Mouse (Mus musculus) kidney, embryonic 16.5 days (tissue): ENCODE results near the gene Rapgef2. TPM values are rescaled to one million over a fixed set of nuclear protein-coding genes. Genes with fewer than 3 reads are reported as not detected.

ENCODE experiments used
- ATAC-seq: fragments of 200-750 bp; cut with Nextera tagmentation; 2 replicates; pipeline ENCODE4 v1.8.0; 2017; ENCODE audit warnings: moderate TSS enrichment; ENCODE audit not compliant: low FRiP score, low TSS enrichment
- H3K27ac ChIP-seq: fragments of 300-500 bp; sonication (generic); 2 replicates; pipeline ENCODE4 v1.5.1; 2014; ENCODE audit warnings: low read length
- H3K27me3 ChIP-seq: fragments of 300-500 bp; sonication (generic); 2 replicates; pipeline ENCODE4 v1.6.1; 2014; ENCODE audit warnings: low read length, control low read depth, mixed read lengths; ENCODE audit not compliant: insufficient read depth
- H3K36me3 ChIP-seq: fragments of 300-500 bp; sonication (generic); 2 replicates; pipeline ENCODE4 v1.6.1; 2014; ENCODE audit warnings: low read length, control low read depth, mixed read lengths; ENCODE audit not compliant: insufficient read depth
- H3K4me1 ChIP-seq: fragments of 300-500 bp; sonication (generic); 2 replicates; pipeline ENCODE4 v1.6.1; 2014; ENCODE audit warnings: low read length, control low read depth, mixed read lengths; ENCODE audit not compliant: insufficient read depth
- H3K4me2 ChIP-seq: fragments of 300-500 bp; sonication (generic); replicated peaks from 2 replicates; pipeline ENCODE4 v1.6.1; 2014; ENCODE audit warnings: low read depth, low read length
- H3K4me3 ChIP-seq: fragments of 300-500 bp; sonication (generic); 2 replicates; pipeline ENCODE4 v1.5.1; 2014; ENCODE audit warnings: mild to moderate bottlenecking, low read length
- H3K9ac ChIP-seq: fragments of 300-500 bp; sonication (generic); replicated peaks from 2 replicates; pipeline ENCODE4 v1.6.1; 2014; ENCODE audit warnings: low read length
- H3K9me3 ChIP-seq: fragments of 300-500 bp; sonication (generic); 2 replicates; pipeline ENCODE4 v1.6.1; 2016; ENCODE audit warnings: low read length, control low read depth
- WGBS: fragments of 180-500 bp; shearing (Covaris S2); extraction: QIAGEN DNeasy Blood & Tissue Kit; methylation state at CpG from one replicate; pipeline ENCODE4 v1.1.7; 2014; 5-methylcytosine and 5-hydroxymethylcytosine counted together
- polyA plus RNA-seq: library from polyadenylated mRNA; unstranded; fragments of >200 nt; fragmentation: Nextera tagmentation; extraction: Ambion mirVana; gene quantifications from 2 replicates; pipeline ENCODE4 v1.2.1, GENCODE M21; 2015

Gene Rapgef2
- polyA plus RNA-seq, 1 experiment from 2014 or later: 4.0 TPM

DNA sequence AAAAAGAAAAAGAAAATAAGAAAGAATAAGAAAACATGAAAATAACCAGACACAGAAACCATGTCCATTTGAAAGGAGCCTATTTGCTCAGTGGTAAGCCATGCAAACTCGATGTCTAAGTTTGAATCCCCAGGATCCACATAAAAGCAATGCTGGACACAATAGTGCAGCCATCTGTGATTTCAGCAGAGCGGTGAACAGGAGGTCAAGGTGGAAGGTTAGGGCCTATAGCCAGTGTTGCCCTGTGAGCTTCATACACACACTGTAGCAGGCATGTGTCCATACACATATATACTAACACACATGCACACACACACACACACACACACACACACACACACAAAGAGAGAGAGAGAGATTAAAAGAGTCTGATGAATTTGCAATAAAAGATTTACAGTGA is 247.3 kb downstream of the Rapgef2 start:
- H3K27ac ChIP-seq: no peak overlapping the region
- no peaks in the 10 kb centered on the region for H3K4me1 ChIP-seq
- H3K4me3 ChIP-seq: no peak overlapping the region
- 84% methylated on average over 2 of the region's 2 CpGs for WGBS
- no peaks in the 10 kb centered on the region for H3K27me3 ChIP-seq
- no peaks in the 10 kb centered on the region for H3K9me3 ChIP-seq
- no peak overlapping the region for H3K9ac ChIP-seq
- no peaks in the 10 kb centered on the region for H3K36me3 ChIP-seq
- ATAC-seq: no peak
- no peak overlapping the region for H3K4me2 ChIP-seq

DNA sequence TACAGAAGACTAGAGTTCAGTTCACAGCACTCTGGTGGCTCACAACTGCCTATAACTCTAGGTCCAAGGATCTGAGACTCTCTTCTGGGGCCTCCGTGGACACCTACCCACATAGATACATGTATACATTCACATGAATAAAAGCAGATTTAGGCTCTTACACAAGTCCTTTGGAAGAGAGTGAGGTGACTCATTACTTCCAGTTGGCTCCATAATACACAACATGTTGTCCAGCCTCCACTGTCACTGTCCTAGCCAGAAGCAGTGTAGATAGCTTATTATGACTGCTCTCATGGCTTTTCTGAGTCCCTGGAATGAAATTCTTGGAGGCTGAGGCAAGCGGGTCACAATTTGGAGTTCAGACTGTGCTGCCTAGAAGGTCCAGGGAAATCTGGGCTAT is 251.9 kb downstream of the Rapgef2 start:
- ATAC-seq: no peak
- WGBS: 94% methylated on average over 2 of the region's 2 CpGs

DNA sequence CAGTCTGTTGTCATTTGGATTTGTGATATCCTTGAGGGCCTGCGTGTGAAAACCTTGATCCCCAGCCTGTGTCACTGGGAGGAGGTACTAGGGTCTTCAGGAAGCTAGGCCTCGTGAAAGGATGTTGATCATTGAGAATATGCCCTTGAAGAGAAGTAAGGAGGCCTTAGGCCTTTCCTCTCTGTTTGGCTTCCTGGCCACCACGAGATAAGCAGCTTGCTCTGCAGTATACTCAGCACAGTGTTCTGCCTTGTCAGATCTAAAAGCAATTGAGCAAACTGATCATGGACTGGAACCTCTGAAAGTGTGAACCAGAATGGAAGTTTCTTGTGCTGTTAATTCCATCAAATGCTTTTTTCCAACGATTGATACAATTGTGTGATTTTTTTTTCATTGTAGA is 255.5 kb downstream of the Rapgef2 start:
- Histone ChIP-seq H3K4me1 (no peaks in the 10 kb centered on the region), H3K27me3 (no peaks in the 10 kb centered on the region), H3K36me3 (no peaks in the 10 kb centered on the region), H3K9me3 (no peaks in the 10 kb centered on the region; the same call in 1 of the 2 replicates), H3K9ac (no peak overlapping the region), H3K4me2 (no peak overlapping the region), H3K4me3 (no peak overlapping the region), H3K27ac (no peak overlapping the region)
- 80% methylated on average over 4 of the region's 4 CpGs for WGBS
- ATAC-seq: no peak

More for the DNA sequence above, 251.9 kb downstream of the Rapgef2 start:
- H3K4me1 ChIP-seq: no peaks in the 10 kb centered on the region
- no peak overlapping the region for H3K4me2 ChIP-seq
- H3K4me3 ChIP-seq: no peak overlapping the region
- no peaks in the 10 kb centered on the region; the same call in 1 of the 2 replicates for H3K9me3 ChIP-seq
- no peaks in the 10 kb centered on the region for H3K36me3 ChIP-seq
- H3K9ac ChIP-seq: no peak overlapping the region
- no peak overlapping the region for H3K27ac ChIP-seq
- H3K27me3 ChIP-seq: no peaks in the 10 kb centered on the region

DNA sequence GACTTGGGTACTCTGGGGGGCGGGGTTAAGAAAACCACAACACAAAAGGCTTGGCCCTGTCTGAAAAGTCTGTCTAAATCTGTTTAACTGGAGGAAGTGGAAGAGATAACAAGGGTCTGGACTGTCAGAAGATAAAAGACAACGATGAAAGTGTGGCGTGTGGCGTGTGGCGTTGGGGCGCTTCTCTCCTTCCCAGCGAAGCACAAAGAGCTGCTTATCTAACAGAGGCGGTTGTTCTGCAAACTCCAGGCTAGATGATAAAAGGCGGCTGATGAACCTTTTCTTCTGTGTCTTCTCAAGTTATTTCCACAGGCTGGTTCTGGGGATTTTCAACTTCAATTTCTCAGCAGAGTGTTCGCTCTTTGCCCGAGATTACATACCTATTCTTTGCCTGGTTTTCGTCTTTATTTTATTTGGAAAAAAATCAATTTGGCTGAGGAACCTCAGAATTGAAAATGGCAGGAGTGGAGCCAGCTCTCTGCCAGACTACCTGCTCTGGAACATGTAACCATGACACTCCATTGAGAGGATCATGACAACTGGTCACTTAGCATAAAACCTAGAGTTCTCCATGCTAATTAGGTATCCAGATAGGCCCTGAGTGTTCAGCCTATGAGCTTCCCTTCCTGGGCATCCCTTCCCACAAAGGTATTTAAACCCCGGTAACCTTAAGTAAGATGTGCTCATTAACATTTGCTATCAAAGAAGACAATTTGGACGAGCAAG is 258.0 kb downstream of the Rapgef2 start:
- 88% methylated on average over 14 of the region's 14 CpGs for WGBS
- H3K36me3 ChIP-seq: no peaks in the 10 kb centered on the region
- no peak for ATAC-seq
- H3K9me3 ChIP-seq: no peaks in the 10 kb centered on the region; the same call in 1 of the 2 replicates
- H3K27ac ChIP-seq: no peak overlapping the region
- H3K9ac ChIP-seq: no peak overlapping the region
- H3K4me1 ChIP-seq: no peaks in the 10 kb centered on the region
- H3K4me2 ChIP-seq: no peak overlapping the region
- H3K27me3 ChIP-seq: no peaks in the 10 kb centered on the region
- no peak overlapping the region for H3K4me3 ChIP-seq

DNA sequence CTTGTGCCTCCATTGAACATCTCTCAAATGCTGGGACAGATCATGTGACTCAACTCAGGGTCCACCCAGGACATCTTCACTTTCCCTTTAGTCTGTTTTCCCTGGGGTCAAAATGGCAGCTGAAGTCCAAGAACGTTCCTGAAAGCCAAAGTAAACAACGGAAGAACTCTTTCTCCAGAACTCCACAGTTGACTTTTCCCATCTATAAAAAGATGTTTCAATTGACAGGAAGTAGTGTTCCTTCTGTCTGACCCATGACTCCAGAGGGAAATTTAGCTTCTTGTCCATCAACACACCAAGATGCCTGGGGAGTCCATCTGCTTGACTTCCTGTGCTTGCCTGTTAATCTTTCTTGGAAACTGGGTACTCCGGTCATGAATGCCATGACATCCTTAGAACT is 260.3 kb downstream of the Rapgef2 start:
- Histone ChIP-seq H3K27ac (no peak overlapping the region), H3K36me3 (no peaks in the 10 kb centered on the region), H3K9ac (no peak overlapping the region), H3K4me2 (no peak overlapping the region), H3K9me3 (no peaks in the 10 kb centered on the region), H3K4me1 (no peaks in the 10 kb centered on the region), H3K27me3 (no peaks in the 10 kb centered on the region), H3K4me3 (no peak overlapping the region)
- ATAC-seq: no peak
- 59% methylated on average over 3 of the region's 3 CpGs for WGBS

DNA sequence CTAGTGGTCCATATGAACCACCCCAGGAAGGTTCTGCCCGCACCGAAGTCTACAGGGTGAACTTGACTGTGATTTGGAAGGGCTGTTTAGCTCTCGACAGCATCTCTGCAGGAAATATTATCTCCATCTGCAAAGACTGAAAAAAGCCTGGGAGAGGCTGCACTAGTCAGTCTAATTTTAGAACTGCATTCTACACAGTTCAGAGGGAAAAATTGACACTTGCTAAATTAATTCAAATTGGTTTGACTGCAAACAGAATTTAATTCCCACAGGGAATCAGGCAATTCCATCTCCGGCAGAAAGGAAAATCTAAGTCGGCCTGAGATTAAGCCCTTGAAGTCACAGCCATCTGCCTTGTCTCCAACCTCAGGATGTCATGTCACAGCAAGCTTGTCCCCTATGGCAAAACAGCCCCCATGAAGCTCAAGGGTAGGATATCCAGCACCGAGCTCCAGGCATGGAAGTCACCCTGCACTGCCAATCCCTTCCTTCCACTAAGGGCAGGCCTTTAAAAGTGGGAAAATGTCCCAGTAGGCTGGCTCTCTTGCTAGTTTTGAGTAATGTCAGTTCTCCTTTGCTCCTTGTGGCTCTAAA is 262.5 kb downstream of the Rapgef2 start:
- H3K9me3 ChIP-seq: no peaks in the 10 kb centered on the region
- H3K4me2 ChIP-seq: no peak overlapping the region
- no peaks in the 10 kb centered on the region for H3K27me3 ChIP-seq
- no peak overlapping the region for H3K9ac ChIP-seq
- no peak for ATAC-seq
- H3K4me1 ChIP-seq: no peaks in the 10 kb centered on the region
- WGBS: 84% methylated on average over 6 of the region's 6 CpGs
- H3K4me3 ChIP-seq: no peak overlapping the region
- H3K36me3 ChIP-seq: no peaks in the 10 kb centered on the region
- no peak overlapping the region for H3K27ac ChIP-seq

DNA sequence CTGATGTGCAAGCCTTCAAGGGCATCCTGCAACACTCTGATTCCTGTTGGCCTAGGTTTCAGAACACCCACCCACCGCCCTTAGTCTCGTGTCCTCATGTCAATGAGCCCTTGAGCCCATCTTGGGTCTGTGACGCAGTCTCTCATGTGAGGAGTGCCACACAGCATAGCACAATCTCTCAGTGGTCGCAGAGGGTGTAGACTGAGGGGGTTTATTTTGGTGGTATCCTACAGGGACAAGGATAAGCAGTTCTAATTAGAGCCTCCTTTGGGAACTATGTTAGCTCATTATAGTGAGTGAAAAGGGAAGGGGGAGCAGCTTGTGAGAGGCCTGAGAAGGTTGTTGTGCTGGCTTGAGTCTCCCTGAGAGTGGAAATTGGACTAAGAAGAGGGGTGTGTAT is 263.6 kb downstream of the Rapgef2 start:
- no peaks in the 10 kb centered on the region for H3K36me3 ChIP-seq
- 92% methylated on average over 4 of the region's 4 CpGs for WGBS
- no peaks in the 10 kb centered on the region for H3K27me3 ChIP-seq
- no peaks in the 10 kb centered on the region for H3K9me3 ChIP-seq
- no peak for ATAC-seq
- H3K9ac ChIP-seq: no peak overlapping the region
- H3K27ac ChIP-seq: no peak overlapping the region
- H3K4me3 ChIP-seq: no peak overlapping the region
- H3K4me1 ChIP-seq: no peaks in the 10 kb centered on the region
- no peak overlapping the region for H3K4me2 ChIP-seq

DNA sequence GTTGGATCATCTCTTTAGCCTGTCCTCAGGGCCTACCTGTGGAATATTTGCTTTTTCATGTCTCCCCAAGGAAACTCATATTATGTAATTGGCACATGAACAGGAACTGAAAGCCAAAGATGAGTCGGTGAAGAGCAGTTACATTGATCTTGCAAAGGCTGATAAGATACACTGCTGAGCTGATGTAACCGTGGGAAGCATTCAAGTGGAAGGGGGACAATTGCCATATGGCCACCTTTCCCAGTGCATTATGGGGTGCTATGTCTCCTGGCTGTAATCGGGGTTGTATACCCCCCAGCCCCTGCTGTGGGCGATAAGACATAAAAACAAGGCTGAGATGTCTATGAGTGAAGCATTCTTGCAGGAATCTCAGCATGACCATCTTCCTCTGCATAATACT is 268.9 kb downstream of the Rapgef2 start:
- 92% methylated on average over 4 of the region's 4 CpGs for WGBS
- Histone ChIP-seq H3K36me3 (no peaks in the 10 kb centered on the region), H3K9me3 (no peaks in the 10 kb centered on the region), H3K27ac (no peak overlapping the region), H3K4me3 (no peak overlapping the region), H3K27me3 (no peaks in the 10 kb centered on the region), H3K4me2 (no peak overlapping the region), H3K4me1 (no peaks in the 10 kb centered on the region), H3K9ac (no peak overlapping the region)
- ATAC-seq: no peak

DNA sequence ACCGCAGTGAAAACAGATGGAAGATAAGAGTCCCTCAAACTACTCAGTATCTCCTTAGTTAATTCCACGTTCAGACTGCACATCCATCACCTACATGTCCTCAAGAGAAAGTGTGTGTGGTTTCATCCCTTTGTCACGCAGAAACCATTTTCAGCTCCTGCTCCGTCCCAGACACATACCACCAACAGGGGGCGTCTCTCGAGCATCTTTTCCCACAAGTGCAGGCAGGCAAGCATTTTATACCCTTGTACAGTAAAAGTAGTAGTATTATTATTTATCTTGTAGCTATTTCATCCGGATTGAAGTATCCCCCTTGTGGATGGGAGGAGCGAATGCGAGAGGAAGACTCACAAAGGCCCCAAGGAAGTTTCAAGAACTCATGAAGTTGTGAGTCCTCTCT is 269.5 kb downstream of the Rapgef2 start:
- H3K4me1 ChIP-seq: no peaks in the 10 kb centered on the region
- ATAC-seq: no peak
- H3K36me3 ChIP-seq: no peaks in the 10 kb centered on the region
- no peak overlapping the region for H3K27ac ChIP-seq
- WGBS: 85% methylated on average over 9 of the region's 9 CpGs
- no peaks in the 10 kb centered on the region for H3K9me3 ChIP-seq
- no peak overlapping the region for H3K4me3 ChIP-seq
- no peak overlapping the region for H3K9ac ChIP-seq
- no peaks in the 10 kb centered on the region for H3K27me3 ChIP-seq
- H3K4me2 ChIP-seq: no peak overlapping the region

DNA sequence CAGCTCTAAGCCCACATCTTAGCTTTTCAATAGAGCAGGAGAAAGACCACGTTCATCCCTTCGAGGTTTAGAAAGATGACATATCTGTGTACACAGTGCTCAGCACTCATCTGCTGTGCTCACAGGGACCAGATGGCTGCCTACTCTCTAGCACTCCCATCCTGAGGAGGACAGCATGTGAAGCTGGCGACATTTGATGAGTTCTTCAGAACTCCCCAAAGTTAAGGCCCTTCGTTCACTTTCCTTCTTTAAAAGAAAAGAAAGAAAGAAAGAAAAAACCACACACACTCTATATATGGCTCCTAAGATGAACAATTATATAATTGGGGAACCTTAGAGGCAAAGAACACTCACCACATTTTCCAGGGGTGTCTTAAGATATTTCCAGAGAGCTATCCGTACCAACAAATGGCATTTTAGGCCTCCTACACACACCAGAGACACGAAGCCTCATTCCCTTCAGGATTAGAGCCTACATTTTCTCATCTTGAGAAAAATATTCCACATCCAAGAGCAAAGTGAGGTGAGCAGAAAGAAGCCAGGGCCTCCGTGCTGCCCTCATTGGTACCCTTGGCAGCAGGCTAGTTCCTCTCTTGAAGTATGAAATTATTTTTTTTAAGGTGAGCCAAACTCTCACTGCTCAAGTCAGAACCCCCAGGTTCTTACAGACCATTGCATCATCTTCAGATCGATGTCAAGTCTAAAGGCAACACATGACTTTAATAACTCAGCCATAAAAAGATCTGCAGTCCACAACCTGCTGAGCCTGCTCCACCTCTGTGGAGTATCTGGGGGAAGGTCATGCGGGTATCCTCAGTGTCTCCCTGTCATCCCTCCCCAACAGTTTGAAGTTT is 270.5 kb downstream of the Rapgef2 start:
- ATAC-seq: no peak
- H3K4me2 ChIP-seq: no peak overlapping the region
- H3K9me3 ChIP-seq: no peaks in the 10 kb centered on the region
- H3K9ac ChIP-seq: no peak overlapping the region
- H3K36me3 ChIP-seq: no peaks in the 10 kb centered on the region
- WGBS: 88% methylated on average over 9 of the region's 9 CpGs
- H3K4me1 ChIP-seq: no peaks in the 10 kb centered on the region
- no peaks in the 10 kb centered on the region for H3K27me3 ChIP-seq
- no peak overlapping the region for H3K27ac ChIP-seq
- H3K4me3 ChIP-seq: no peak overlapping the region
